Mouse (Mus musculus) neural tube, embryonic 14.5 days (tissue): ENCODE data around the gene Olfr65. TPM values are rescaled to one million over a fixed set of nuclear protein-coding genes. Genes with fewer than 3 reads are reported as not detected.

ENCODE experiments used
- ATAC-seq: fragments of 200-750 bp; cut with Nextera tagmentation; 2 replicates; pipeline ENCODE4 v1.8.0; 2017; ENCODE audit warnings: low read depth, mild to moderate bottlenecking, moderate TSS enrichment, moderate library complexity
- H3K27ac ChIP-seq: fragments of 300-500 bp; sonication (generic); 2 replicates; pipeline ENCODE4 v1.5.1; 2014; ENCODE audit warnings: low read depth, mild to moderate bottlenecking, control low read depth, low read length, moderate library complexity, mixed read lengths
- H3K27me3 ChIP-seq: fragments of 300-500 bp; sonication (generic); 2 replicates; pipeline ENCODE4 v1.6.1; 2014; ENCODE audit warnings: low read length; ENCODE audit not compliant: control insufficient read depth, insufficient read depth
- H3K36me3 ChIP-seq: fragments of 300-500 bp; sonication (generic); 2 replicates; pipeline ENCODE4 v1.6.1; 2014; ENCODE audit warnings: low read length, mixed read lengths; ENCODE audit not compliant: control insufficient read depth, insufficient read depth
- H3K4me1 ChIP-seq: fragments of 300-500 bp; sonication (generic); 2 replicates; pipeline ENCODE4 v1.6.1; 2014; ENCODE audit warnings: low read length; ENCODE audit not compliant: control insufficient read depth, insufficient read depth
- H3K4me2 ChIP-seq: fragments of 300-500 bp; sonication (generic); 2 replicates; pipeline ENCODE4 v1.6.1; 2014; ENCODE audit warnings: mild to moderate bottlenecking, low read depth, low read length, control low read depth
- H3K4me3 ChIP-seq: fragments of 300-500 bp; sonication (generic); 2 replicates; pipeline ENCODE4 v1.5.1; 2014; ENCODE audit warnings: low read depth, low read length, control low read depth, mixed read lengths
- H3K9ac ChIP-seq: fragments of 300-500 bp; sonication (generic); replicated peaks from 2 replicates; pipeline ENCODE4 v1.6.1; 2014; ENCODE audit warnings: low read depth, mild to moderate bottlenecking, control low read depth, low read length, mixed read lengths
- H3K9me3 ChIP-seq: fragments of 300-500 bp; sonication (generic); 2 replicates; pipeline ENCODE4 v1.6.1; 2016; ENCODE audit warnings: low read length; ENCODE audit not compliant: control insufficient read depth
- WGBS: fragments of 180-500 bp; shearing (Covaris S2); extraction: QIAGEN DNeasy Blood & Tissue Kit; methylation state at CpG from one replicate; pipeline ENCODE4 v1.1.7; 2014; 5-methylcytosine and 5-hydroxymethylcytosine counted together
- polyA plus RNA-seq: library from polyadenylated mRNA; unstranded; fragments of >200 nt; fragmentation: Nextera tagmentation; extraction: Ambion mirVana; gene quantifications from 2 replicates; pipeline ENCODE4 v1.2.1, GENCODE M21; 2014

The Olfr65 gene
- not detected in 2 replicates for polyA plus RNA-seq

DNA sequence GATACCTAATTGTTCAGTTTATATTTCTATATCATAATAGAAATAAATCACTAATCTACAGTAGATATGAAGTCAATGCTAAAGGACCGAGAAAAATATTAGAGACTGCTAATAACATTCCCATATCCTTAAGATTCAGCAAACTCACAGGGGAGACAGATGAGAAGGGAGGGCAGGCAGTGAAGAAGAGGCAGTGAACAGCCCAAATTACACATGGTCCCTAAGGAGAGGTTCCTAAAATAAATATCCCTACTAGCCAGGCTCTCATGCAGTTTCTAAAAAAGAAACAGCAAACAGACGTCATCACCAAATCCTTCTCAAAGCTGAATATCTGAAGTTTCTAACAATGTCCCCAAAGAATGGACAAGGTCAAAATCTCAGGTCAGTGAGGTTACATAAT is at the start of gene Olfr65:
TSS of gene Olfr65 (plus strand) at position 301 of the 400 bp plus-strand sequence.
- no peak within 1 kb of the TSS for H3K9ac ChIP-seq
- H3K4me2 ChIP-seq: no peak within 1 kb of the TSS
- ATAC-seq: no peak
- H3K36me3 ChIP-seq: no peaks in the 10 kb centered on the region
- H3K4me1 ChIP-seq: no peaks in the 10 kb centered on the region
- no peaks in the 10 kb centered on the region for H3K9me3 ChIP-seq
- H3K4me3 ChIP-seq: no peak within 1 kb of the TSS
- no peak within 1 kb of the TSS for H3K27ac ChIP-seq
- WGBS: 72% methylated on average over 2 of the region's 2 CpGs
- H3K27me3 ChIP-seq: no peaks in the 10 kb centered on the region

DNA sequence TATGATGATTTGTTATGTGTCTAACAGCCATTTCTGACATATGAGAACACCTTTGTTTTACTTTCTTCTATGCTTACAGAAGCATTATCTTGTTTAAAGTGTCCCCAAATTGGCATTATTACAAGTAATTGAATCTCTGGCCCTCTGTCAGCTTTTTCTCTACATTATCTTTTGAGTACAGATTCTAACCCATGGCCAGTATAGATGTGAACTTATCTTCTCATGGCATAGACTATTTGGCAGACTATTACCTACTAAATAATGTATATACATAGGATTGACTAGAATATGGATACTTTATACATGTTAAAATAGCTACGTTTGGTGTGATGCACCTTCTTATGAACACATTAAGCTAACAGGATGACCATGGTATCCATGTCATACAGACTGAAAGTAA is 48.6 kb upstream of the Olfr65 start:
- H3K9ac ChIP-seq: no peak overlapping the region
- H3K27me3 ChIP-seq: no peaks in the 10 kb centered on the region
- H3K4me1 ChIP-seq: no peaks in the 10 kb centered on the region
- ATAC-seq: no peak
- H3K4me3 ChIP-seq: no peak overlapping the region
- no peaks in the 10 kb centered on the region for H3K36me3 ChIP-seq
- 85% methylated on average over 1 of the region's 1 CpGs for WGBS
- H3K27ac ChIP-seq: no peak overlapping the region
- no peaks in the 10 kb centered on the region for H3K9me3 ChIP-seq
- no peak overlapping the region for H3K4me2 ChIP-seq

DNA sequence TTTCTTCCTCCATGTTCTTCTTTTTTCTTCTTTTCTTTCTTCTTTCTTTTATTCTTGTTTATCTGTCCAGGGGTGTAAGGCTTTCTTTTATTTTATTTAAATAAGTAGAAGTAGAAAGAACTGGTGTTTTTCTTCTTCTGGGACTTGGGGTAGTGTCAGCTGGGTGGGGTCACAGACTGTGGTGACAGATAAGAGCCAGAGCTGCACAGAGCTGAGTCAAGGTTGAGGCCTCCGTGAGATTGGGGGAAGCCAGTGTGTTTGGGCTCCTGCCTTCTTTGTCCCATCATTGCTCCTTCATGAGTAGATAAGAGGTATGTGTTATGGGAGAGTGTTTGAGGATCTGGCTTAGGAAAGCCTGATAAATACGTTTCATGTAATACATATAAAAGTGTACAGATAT is 44.2 kb upstream of the Olfr65 start:
- WGBS: 72% methylated on average over 2 of the region's 2 CpGs
- no peak overlapping the region for H3K27ac ChIP-seq
- ATAC-seq: no peak
- no peaks in the 10 kb centered on the region for H3K27me3 ChIP-seq
- no peak overlapping the region for H3K9ac ChIP-seq
- no peak overlapping the region for H3K4me2 ChIP-seq
- no peak overlapping the region for H3K4me3 ChIP-seq
- H3K4me1 ChIP-seq: no peaks in the 10 kb centered on the region
- no peaks in the 10 kb centered on the region for H3K36me3 ChIP-seq
- no peaks in the 10 kb centered on the region for H3K9me3 ChIP-seq

- Histone ChIP-seq H3K9me3 (no peaks in the 10 kb centered on the region), H3K27ac (no peak overlapping the region), H3K9ac (no peak overlapping the region), H3K27me3 (no peaks in the 10 kb centered on the region), H3K36me3 (no peaks in the 10 kb centered on the region), H3K4me2 (no peak overlapping the region), H3K4me3 (no peak overlapping the region), H3K4me1 (no peaks in the 10 kb centered on the region)
- 73% methylated on average over 1 of the region's 1 CpGs for WGBS
- ATAC-seq: no peak
These were observed 42.4 kb upstream of the Olfr65 start for GRCm38 (mm10) chr7:103860855-103861254.

GRCm38 (mm10) chr7:103861531-103861930 is 41.8 kb upstream of the Olfr65 start:
- ATAC-seq: no peak
- H3K4me2 ChIP-seq: no peak overlapping the region
- no peaks in the 10 kb centered on the region for H3K9me3 ChIP-seq
- 89% methylated on average over 3 of the region's 3 CpGs for WGBS
- H3K4me3 ChIP-seq: no peak overlapping the region
- H3K4me1 ChIP-seq: no peaks in the 10 kb centered on the region
- no peaks in the 10 kb centered on the region for H3K27me3 ChIP-seq
- H3K27ac ChIP-seq: no peak overlapping the region
- no peak overlapping the region for H3K9ac ChIP-seq
- no peaks in the 10 kb centered on the region for H3K36me3 ChIP-seq

DNA sequence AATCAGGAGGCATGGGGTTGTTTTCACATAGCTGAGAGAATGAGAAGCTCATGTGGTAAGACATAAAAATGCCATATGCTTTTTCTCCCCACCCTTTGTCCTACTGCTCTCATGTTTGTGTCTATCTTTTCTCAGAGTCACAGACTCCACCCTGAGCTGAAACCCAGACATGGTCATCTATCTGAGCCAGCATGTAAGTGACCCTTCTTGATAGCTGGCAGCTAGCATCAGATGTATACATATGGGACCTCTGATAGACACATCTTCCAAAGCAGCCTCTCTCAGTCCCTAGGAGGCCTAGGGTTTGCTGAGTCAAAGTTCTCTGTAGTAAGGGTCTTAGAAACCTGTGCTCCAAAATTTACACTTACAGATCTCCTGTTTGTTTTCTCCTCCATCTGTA is 37.6 kb upstream of the Olfr65 start:
- Histone ChIP-seq H3K27me3 (no peaks in the 10 kb centered on the region), H3K36me3 (no peaks in the 10 kb centered on the region), H3K9ac (no peak overlapping the region), H3K4me1 (no peaks in the 10 kb centered on the region), H3K4me2 (no peak overlapping the region), H3K9me3 (no peaks in the 10 kb centered on the region), H3K4me3 (no peak overlapping the region), H3K27ac (no peak overlapping the region)
- ATAC-seq: no peak

GRCm38 (mm10) chr7:103870667-103871066 is 32.6 kb upstream of the Olfr65 start:
- no peak overlapping the region for H3K9ac ChIP-seq
- no peak overlapping the region for H3K4me2 ChIP-seq
- no peak overlapping the region for H3K27ac ChIP-seq
- no peak for ATAC-seq
- H3K4me3 ChIP-seq: no peak overlapping the region
- no peaks in the 10 kb centered on the region for H3K36me3 ChIP-seq
- H3K4me1 ChIP-seq: no peaks in the 10 kb centered on the region
- no peaks in the 10 kb centered on the region for H3K9me3 ChIP-seq
- H3K27me3 ChIP-seq: no peaks in the 10 kb centered on the region

GRCm38 (mm10) chr7:103873064-103873463 is 30.2 kb upstream of the Olfr65 start:
- WGBS: 7% methylated on average over 1 of the region's 1 CpGs
- Histone ChIP-seq H3K9ac (no peak overlapping the region), H3K36me3 (no peaks in the 10 kb centered on the region), H3K27ac (no peak overlapping the region), H3K9me3 (no peaks in the 10 kb centered on the region), H3K27me3 (no peaks in the 10 kb centered on the region), H3K4me2 (no peak overlapping the region), H3K4me1 (no peaks in the 10 kb centered on the region), H3K4me3 (no peak overlapping the region)
- ATAC-seq: no peak

DNA sequence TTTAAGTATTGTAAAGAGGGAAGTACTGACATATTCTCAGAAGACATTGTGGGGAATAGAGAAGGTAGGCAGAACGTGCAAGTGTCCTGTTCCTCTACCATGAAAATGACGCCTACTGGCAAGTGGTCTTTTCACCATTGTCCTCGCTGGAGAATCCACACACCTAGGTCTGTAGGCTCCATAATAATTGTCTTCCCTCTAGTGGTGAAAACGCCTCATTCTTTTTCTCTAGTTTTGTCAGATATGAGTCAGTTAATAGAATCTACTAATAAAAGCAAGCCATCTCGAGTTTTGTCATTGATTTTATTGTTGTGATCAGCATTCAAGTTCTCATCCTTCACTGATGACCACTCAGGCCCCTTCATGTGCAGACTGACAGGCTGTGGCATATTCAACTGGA is 28.8 kb upstream of the Olfr65 start:
- no peaks in the 10 kb centered on the region for H3K36me3 ChIP-seq

GRCm38 (mm10) chr7:103877093-103877492 is 26.2 kb upstream of the Olfr65 start:
- no peaks in the 10 kb centered on the region for H3K9me3 ChIP-seq
- no peak overlapping the region for H3K4me2 ChIP-seq
- H3K4me3 ChIP-seq: no peak overlapping the region
- no peak overlapping the region for H3K9ac ChIP-seq
- WGBS: 93% methylated on average over 2 of the region's 2 CpGs
- no peak for ATAC-seq
- H3K4me1 ChIP-seq: no peaks in the 10 kb centered on the region
- no peaks in the 10 kb centered on the region for H3K36me3 ChIP-seq
- no peaks in the 10 kb centered on the region for H3K27me3 ChIP-seq
- H3K27ac ChIP-seq: no peak overlapping the region

More for the DNA sequence above, 28.8 kb upstream of the Olfr65 start:
- Histone ChIP-seq H3K9me3 (no peaks in the 10 kb centered on the region), H3K4me2 (no peak overlapping the region), H3K4me3 (no peak overlapping the region), H3K27me3 (no peaks in the 10 kb centered on the region), H3K9ac (no peak overlapping the region), H3K4me1 (no peaks in the 10 kb centered on the region), H3K27ac (no peak overlapping the region)
- ATAC-seq: no peak
- 63% methylated on average over 5 of the region's 5 CpGs for WGBS
